Mouse (Mus musculus): ENCODE results near the gene Atp13a3. TPM values are rescaled to one million over a fixed set of nuclear protein-coding genes. Genes with fewer than 3 reads are reported as not detected.

Gene Atp13a3
- polyA plus RNA-seq, 1 experiment from 2014 or later, result 13.0 TPM

- no peak overlapping the region for H3K4me3 ChIP-seq (ENCODE audit: low read depth, low read length)
Observed at GRCm38 (mm10) chr16:30314236-30314635, 91.5 kb downstream of the Atp13a3 start.

GRCm38 (mm10) chr16:30310647-30311046, 95.1 kb downstream of the Atp13a3 start, which contains the start of gene Gp5:
TSS of gene Gp5 (minus strand) at chr16:30310779.
- peaks cover 22% of the 10 kb centered on the region for H3K27me3 ChIP-seq (ENCODE audit: control insufficient read depth, insufficient read depth, low read length)
- ATAC-seq (ENCODE audit: low read depth), result no peak
- no peak within 1 kb of the TSS for H3K9ac ChIP-seq (replicated peaks; ENCODE audit: low read depth, low read length)

More at GRCm38 (mm10) chr16:30314236-30314635, 91.5 kb downstream of the Atp13a3 start:
- Histone ChIP-seq H3K4me2 (ENCODE audit: low read depth, low read length) (no peak overlapping the region), H3K9ac (replicated peaks; ENCODE audit: low read depth, low read length) (no peak overlapping the region), H3K9me3 (ENCODE audit: control insufficient read depth, low read length) (no peaks in the 10 kb centered on the region), H3K27me3 (ENCODE audit: control insufficient read depth, insufficient read depth, low read length) (peaks cover 12% of the 10 kb centered on the region), H3K36me3 (ENCODE audit: control insufficient read depth, insufficient read depth, low read length) (no peaks in the 10 kb centered on the region), H3K27ac (ENCODE audit: low read depth, low read length) (no peak overlapping the region), H3K4me1 (ENCODE audit: control insufficient read depth, insufficient read depth, low read length) (0 out of 2 replicates have a peak, but pooled peaks cover 3% of the 10 kb centered on the region)
- no peak for ATAC-seq (ENCODE audit: low read depth)

GRCm38 (mm10) chr16:30310171-30310515, 95.6 kb downstream of the Atp13a3 start:
- Histone ChIP-seq H3K27me3 (ENCODE audit: control insufficient read depth, insufficient read depth, low read length) (peaks cover 22% of the 10 kb centered on the region), H3K9me3 (ENCODE audit: control insufficient read depth, low read length) (no peaks in the 10 kb centered on the region), H3K27ac (ENCODE audit: low read depth, low read length) (no peak overlapping the region), H3K36me3 (ENCODE audit: control insufficient read depth, insufficient read depth, low read length) (no peaks in the 10 kb centered on the region), H3K9ac (replicated peaks; ENCODE audit: low read depth, low read length) (no peak overlapping the region), H3K4me1 (ENCODE audit: control insufficient read depth, insufficient read depth, low read length) (peaks cover 12% of the 10 kb centered on the region), H3K4me2 (ENCODE audit: low read depth, low read length) (no peak overlapping the region; the same call in 1 of the 2 replicates), H3K4me3 (ENCODE audit: low read depth, low read length) (no peak overlapping the region)
- ATAC-seq (ENCODE audit: low read depth), result no peak
- 55% methylated on average over 8 of the region's 8 CpGs for WGBS

More at GRCm38 (mm10) chr16:30310647-30311046, 95.1 kb downstream of the Atp13a3 start, which contains the start of gene Gp5:
- H3K4me2 ChIP-seq (ENCODE audit: low read depth, low read length), result peak within 1 kb of the TSS; percentile 93
- H3K36me3 ChIP-seq (ENCODE audit: control insufficient read depth, insufficient read depth, low read length), result no peaks in the 10 kb centered on the region
- H3K9me3 ChIP-seq (ENCODE audit: control insufficient read depth, low read length), result no peaks in the 10 kb centered on the region
- peak within 1 kb of the TSS; percentile 46; the same call in 1 of the 2 replicates for H3K4me3 ChIP-seq (ENCODE audit: low read depth, low read length)
- H3K4me1 ChIP-seq (ENCODE audit: control insufficient read depth, insufficient read depth, low read length), result peaks cover 12% of the 10 kb centered on the region
- no peak within 1 kb of the TSS for H3K27ac ChIP-seq (ENCODE audit: low read depth, low read length)

- WGBS, result 3% methylated on average over 34 of the region's 34 CpGs
- peak; percentile 1; the same call in 1 of the 2 replicates for ATAC-seq (ENCODE audit: low read depth)
Observed at GRCm38 (mm10) chr16:30309395-30310170, 96.2 kb downstream of the Atp13a3 start.

GRCm38 (mm10) chr16:30308616-30309394, 97.0 kb downstream of the Atp13a3 start:
- peak; percentile 82 for ATAC-seq (ENCODE audit: low read depth)
- Histone ChIP-seq H3K27ac (ENCODE audit: low read depth, low read length) (no peak overlapping the region), H3K4me3 (ENCODE audit: low read depth, low read length) (peak overlapping the region; percentile 46), H3K36me3 (ENCODE audit: control insufficient read depth, insufficient read depth, low read length) (no peaks in the 10 kb centered on the region), H3K4me2 (ENCODE audit: low read depth, low read length) (peak overlapping the region; percentile 93), H3K9ac (replicated peaks; ENCODE audit: low read depth, low read length) (peak overlapping the region; percentile 56), H3K4me1 (ENCODE audit: control insufficient read depth, insufficient read depth, low read length) (peaks cover 12% of the 10 kb centered on the region), H3K9me3 (ENCODE audit: control insufficient read depth, low read length) (no peaks in the 10 kb centered on the region), H3K27me3 (ENCODE audit: control insufficient read depth, insufficient read depth, low read length) (peaks cover 22% of the 10 kb centered on the region)
- WGBS, result 1% methylated on average over 70 of the region's 72 CpGs

More at GRCm38 (mm10) chr16:30309395-30310170, 96.2 kb downstream of the Atp13a3 start:
- Histone ChIP-seq H3K4me3 (ENCODE audit: low read depth, low read length) (peak overlapping the region; percentile 46), H3K27ac (ENCODE audit: low read depth, low read length) (no peak overlapping the region), H3K4me2 (ENCODE audit: low read depth, low read length) (peak overlapping the region; percentile 93), H3K9ac (replicated peaks; ENCODE audit: low read depth, low read length) (peak overlapping the region; percentile 56; the same call in 1 of the 2 replicates), H3K9me3 (ENCODE audit: control insufficient read depth, low read length) (no peaks in the 10 kb centered on the region), H3K36me3 (ENCODE audit: control insufficient read depth, insufficient read depth, low read length) (no peaks in the 10 kb centered on the region), H3K27me3 (ENCODE audit: control insufficient read depth, insufficient read depth, low read length) (peaks cover 22% of the 10 kb centered on the region), H3K4me1 (ENCODE audit: control insufficient read depth, insufficient read depth, low read length) (peaks cover 12% of the 10 kb centered on the region)

GRCm38 (mm10) chr16:30307961-30308615, 97.7 kb downstream of the Atp13a3 start:
- H3K4me3 ChIP-seq (ENCODE audit: low read depth, low read length), result peak overlapping the region; percentile 46
- H3K9me3 ChIP-seq (ENCODE audit: control insufficient read depth, low read length), result no peaks in the 10 kb centered on the region
- WGBS, result 9% methylated on average over 29 of the region's 29 CpGs
- no peak overlapping the region for H3K27ac ChIP-seq (ENCODE audit: low read depth, low read length)
- H3K4me1 ChIP-seq (ENCODE audit: control insufficient read depth, insufficient read depth, low read length), result peaks cover 12% of the 10 kb centered on the region
- peaks cover 22% of the 10 kb centered on the region for H3K27me3 ChIP-seq (ENCODE audit: control insufficient read depth, insufficient read depth, low read length)
- H3K36me3 ChIP-seq (ENCODE audit: control insufficient read depth, insufficient read depth, low read length), result no peaks in the 10 kb centered on the region
- peak overlapping the region; percentile 56 for H3K9ac ChIP-seq (replicated peaks; ENCODE audit: low read depth, low read length)
- ATAC-seq (ENCODE audit: low read depth), result 0 out of 2 replicates have a peak, but pooled peaks have one; percentile 13
- peak overlapping the region; percentile 93 for H3K4me2 ChIP-seq (ENCODE audit: low read depth, low read length)

GRCm38 (mm10) chr16:30307306-30307705, 98.5 kb downstream of the Atp13a3 start:
- Histone ChIP-seq H3K4me1 (ENCODE audit: control insufficient read depth, insufficient read depth, low read length) (peaks cover 12% of the 10 kb centered on the region), H3K9me3 (ENCODE audit: control insufficient read depth, low read length) (no peaks in the 10 kb centered on the region), H3K27me3 (ENCODE audit: control insufficient read depth, insufficient read depth, low read length) (peaks cover 22% of the 10 kb centered on the region), H3K36me3 (ENCODE audit: control insufficient read depth, insufficient read depth, low read length) (no peaks in the 10 kb centered on the region), H3K4me2 (ENCODE audit: low read depth, low read length) (no peak overlapping the region), H3K27ac (ENCODE audit: low read depth, low read length) (no peak overlapping the region), H3K4me3 (ENCODE audit: low read depth, low read length) (no peak overlapping the region), H3K9ac (replicated peaks; ENCODE audit: low read depth, low read length) (no peak overlapping the region)
- WGBS, result 56% methylated on average over 12 of the region's 12 CpGs
- no peak for ATAC-seq (ENCODE audit: low read depth)

- Histone ChIP-seq H3K27ac (ENCODE audit: low read depth, low read length) (no peak overlapping the region), H3K4me1 (ENCODE audit: control insufficient read depth, insufficient read depth, low read length) (peaks cover 12% of the 10 kb centered on the region), H3K9ac (replicated peaks; ENCODE audit: low read depth, low read length) (no peak overlapping the region), H3K27me3 (ENCODE audit: control insufficient read depth, insufficient read depth, low read length) (peaks cover 16% of the 10 kb centered on the region), H3K4me3 (ENCODE audit: low read depth, low read length) (no peak overlapping the region), H3K9me3 (ENCODE audit: control insufficient read depth, low read length) (no peaks in the 10 kb centered on the region), H3K4me2 (ENCODE audit: low read depth, low read length) (no peak overlapping the region), H3K36me3 (ENCODE audit: control insufficient read depth, insufficient read depth, low read length) (no peaks in the 10 kb centered on the region)
- no peak for ATAC-seq (ENCODE audit: low read depth)
- WGBS, result 90% methylated on average over 4 of the region's 4 CpGs
Observed at GRCm38 (mm10) chr16:30306102-30306501, 99.7 kb downstream of the Atp13a3 start.

All from neural tube, embryonic 14.5 days (tissue).